Mouse (Mus musculus): ENCODE measurements around the gene Cnnm2.

GRCm38 (mm10) chr19:46727140-46727736 is 34.2 kb upstream of the Cnnm2 start:
- TF ChIP-seq CTCF (IDR thresholded peaks at IDR 0.05; ENCODE audit: low read depth, low read length), result no peak
- no peak for TF ChIP-seq POLR2A (IDR thresholded peaks at IDR 0.05; ENCODE audit: extremely low read depth, insufficient read depth, low read length)
